Mouse (Mus musculus): ENCODE data around the gene Peak1.

- TF ChIP-seq GATA1 (IDR thresholded peaks at IDR 0.05; ENCODE audit: borderline replicate concordance, low read length) (no peak), FLI1 (IDR thresholded peaks at IDR 0.05; ENCODE audit: low read length) (no peak)
Observed at GRCm38 (mm10) chr9:56396306-56396705, 21.6 kb downstream of the Peak1 start.
